Mouse (Mus musculus) lung, postnatal 14 days (tissue): ENCODE data around the gene Arl14ep.
A peak's percentile ranks its signal among the peaks of the same experiment; 100 is the strongest.

Source experiments
- DNase-seq: peaks from one replicate; pipeline ENCODE4 v3.0.0; 2021

Arl14ep gene

GRCm38 (mm10) chr2:106942451-106942850, 31.8 kb downstream of the Arl14ep start:
- peak; percentile 11 for DNase-seq

- no peak for DNase-seq
Measured at GRCm38 (mm10) chr2:106935681-106936080, 38.5 kb downstream of the Arl14ep start.

DNA sequence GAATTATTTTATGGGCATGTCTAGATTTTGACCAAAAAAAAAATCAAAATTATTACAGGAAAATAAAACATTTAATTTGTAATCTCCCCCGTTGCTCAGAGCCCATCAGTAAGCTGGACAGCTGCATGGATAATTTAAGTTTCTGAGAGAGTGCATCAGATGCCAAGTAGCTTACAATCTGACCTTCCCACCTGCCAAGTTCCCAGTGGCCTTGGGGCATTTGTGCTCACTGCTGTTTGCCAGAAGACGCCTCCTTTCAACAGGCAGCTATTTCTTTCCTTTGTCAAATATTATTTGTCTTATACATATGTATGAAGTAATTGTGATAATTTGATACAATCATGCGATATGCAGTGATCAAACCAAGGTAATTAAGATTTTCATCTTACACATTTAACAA, 44.3 kb downstream of the Arl14ep start:
- DNase-seq: no peak
